Comparison of ENCODE assay signal across 8 mouse cellular contexts in genomic region chr9:43105664-43106361, GRCm38 (mm10). TPM values are rescaled to one million over a fixed set of nuclear protein-coding genes. Genes with fewer than 3 reads are reported as not detected.
DNase-seq lines count a peak whose midpoint lies in the region.

No protein-coding gene starts in this region.

- intact Hi-C loops in gastrocnemius, postnatal 14 days (cut with DNase I; ENCODE audit: low total_unique reads), result loop anchor here (5.0 kb wide), 1 partner anchor 109 kb away; no protein-coding TSS in a partner anchor

- H3K36me3 ChIP-seq in megakaryocyte, embryonic 14.5 days (replicated peaks; ENCODE audit: low read length), result no peaks in the 10 kb centered on the region

- peak overlapping the region; percentile 94 for H3K4me3 ChIP-seq in megakaryocyte, embryonic 14.5 days (replicated peaks)

- H3K27me3 ChIP-seq in megakaryocyte, embryonic 14.5 days (replicated peaks), result peaks cover 40% of the 10 kb centered on the region

- DNase-seq in adrenal gland, adult (ENCODE audit: inconsistent age in 2 of 2, low spot score in 1 of 2), result peak; percentile 96 to 98
- peak; percentile 96 for DNase-seq in embryo, embryonic 10.5 days (ENCODE audit: low spot score)
- DNase-seq in gastrocnemius, postnatal 14 days, result peak; percentile 96
- DNase-seq in induced T-regulatory cell, adult 2 months (ENCODE audit: low read depth), result peak; percentile 81
- DNase-seq in left cerebral cortex, adult 8-10 months (ENCODE audit: low spot score in 2 of 2), result peak; percentile 75 to 88
- DNase-seq in right cerebral cortex, postnatal 25 days, result peak; percentile 89
- peak; percentile 84 to 92 for DNase-seq in urinary bladder, postnatal 36 days (ENCODE audit: low spot score in 2 of 2)

- H3K9me3 ChIP-seq in megakaryocyte, embryonic 14.5 days, result no peaks in the 10 kb centered on the region

- H3K4me1 ChIP-seq in megakaryocyte, embryonic 14.5 days, result peaks cover 42% of the 10 kb centered on the region

RNA-seq across cellular contexts. Expression of gene Arhgef12, which starts 1.2 kb away (rescaled TPM):
- total RNA-seq in gastrocnemius, postnatal 14 days (2021), result 10 to 100 TPM; 45.7 to 52.5 TPM
- 100 to 1,000 TPM; 152 to 184 (median 161) TPM for total RNA-seq in left cerebral cortex, adult 8-10 months (2022)
- polyA plus RNA-seq in megakaryocyte, embryonic 14.5 days (2012; ENCODE audit: insufficient read depth, low replicate concordance), result 0.16 and 2.4 TPM in 2 replicates

RNA-seq across cellular contexts. Expression of gene Tmem136, which starts 10.6 kb away (rescaled TPM):
- total RNA-seq in gastrocnemius, postnatal 14 days (2021), result 1 to 10 TPM; 1.2 TPM
- 10 to 100 TPM; 14.8 to 18.3 (median 15.7) TPM for total RNA-seq in left cerebral cortex, adult 8-10 months (2022)
- not detected in 2 replicates for polyA plus RNA-seq in megakaryocyte, embryonic 14.5 days (2012; ENCODE audit: insufficient read depth, low replicate concordance)

Comparison
In these comparisons a context has a peak if more than half of its experiments do, and no peak if none do; other contexts are left out.
1. Peak in every context shown above with its lines: DNase-seq and H3K4me3 ChIP-seq.
2. RNA of gene Tmem136, which starts 10.6 kb away (total RNA-seq): 14.8 to 18.3 TPM in left cerebral cortex, adult 8-10 months; 1.2 TPM in gastrocnemius, postnatal 14 days; every median in the first group is over 4 times any median in the second.